Mouse (Mus musculus) stomach, postnatal 0 days (tissue): ENCODE measurements at regions not wholly inside any gene's neighbourhood (a gene's known extent, or its start where the extent isn't known, plus 50 kb on each side); places are given as distances from the start of the nearest gene placed in this dataset.
A peak's percentile ranks its signal among the peaks of the same experiment; 100 is the strongest.

ENCODE experiments used
- ATAC-seq: fragments of 200-750 bp; cut with Nextera tagmentation; 2 replicates; pipeline ENCODE4 v1.8.0; 2017; ENCODE audit not compliant: low FRiP score, low TSS enrichment
- DNase-seq: peaks from one replicate; pipeline ENCODE4 v3.0.0-alpha.2; 2016; ENCODE audit warnings: low spot score
- H3K27ac ChIP-seq: fragments of 300-500 bp; sonication (generic); replicated peaks from 2 replicates; pipeline ENCODE4 v1.5.1; 2014; ENCODE audit warnings: mild to moderate bottlenecking, control low read depth
- H3K27me3 ChIP-seq: fragments of 300-500 bp; sonication (generic); 2 replicates; pipeline ENCODE4 v1.6.1; 2014; ENCODE audit warnings: low read length; ENCODE audit not compliant: control insufficient read depth, insufficient read depth
- H3K36me3 ChIP-seq: fragments of 300-500 bp; sonication (generic); 2 replicates; pipeline ENCODE4 v1.6.1; 2014; ENCODE audit warnings: low read length, mixed read lengths; ENCODE audit not compliant: control insufficient read depth, insufficient read depth
- H3K4me1 ChIP-seq: fragments of 300-500 bp; sonication (generic); replicated peaks from 2 replicates; pipeline ENCODE4 v1.6.1; 2014; ENCODE audit warnings: antibody characterized with exemption; ENCODE audit not compliant: control insufficient read depth, insufficient read depth
- H3K4me2 ChIP-seq: fragments of 300-500 bp; sonication (generic); replicated peaks from 2 replicates; pipeline ENCODE4 v1.6.1; 2014; ENCODE audit warnings: low read depth, mild to moderate bottlenecking, control low read depth, moderate library complexity
- H3K4me3 ChIP-seq: fragments of 300-500 bp; sonication (generic); 2 replicates; pipeline ENCODE4 v1.5.1; 2014; ENCODE audit warnings: low read depth, low read length, control low read depth
- H3K9ac ChIP-seq: fragments of 300-500 bp; sonication (generic); 2 replicates; pipeline ENCODE4 v1.6.1; 2014; ENCODE audit warnings: mild to moderate bottlenecking, low read length, control low read depth, mixed read lengths
- H3K9me3 ChIP-seq: fragments of 300-500 bp; sonication (generic); 2 replicates; pipeline ENCODE4 v1.6.1; 2016; ENCODE audit warnings: low read length; ENCODE audit not compliant: control insufficient read depth
- CTCF ChIP-seq: IDR thresholded peaks from 2 replicates; pipeline ENCODE4 v1.5.1; 2016; ENCODE audit warnings: antibody characterized with exemption, low read depth, mild to moderate bottlenecking, moderate library complexity
- EP300 ChIP-seq: optimal IDR thresholded peaks from 2 replicates; pipeline ENCODE3; 2016; ENCODE audit warnings: antibody characterized with exemption
- whole genome bisulfite sequencing: fragments of 180-500 bp; shearing (Covaris S2); extraction: QIAGEN DNeasy Blood & Tissue Kit; methylation state at CpG from one replicate; pipeline ENCODE4 v1.1.7; 2014; 5-methylcytosine and 5-hydroxymethylcytosine counted together

- no peak overlapping the region for H3K4me3 ChIP-seq
- WGBS = 62% methylated on average over 2 of the region's 2 CpGs
- no peaks in the 10 kb centered on the region for H3K27me3 ChIP-seq
- TF ChIP-seq CTCF = no peak
- TF ChIP-seq EP300 = no peak
- H3K4me1 ChIP-seq = no peaks in the 10 kb centered on the region
- no peak overlapping the region for H3K4me2 ChIP-seq
- no peak overlapping the region for H3K27ac ChIP-seq
- H3K36me3 ChIP-seq = no peaks in the 10 kb centered on the region
- H3K9ac ChIP-seq = no peak overlapping the region
- DNase-seq (no peak), ATAC-seq (no peak)
- H3K9me3 ChIP-seq = no peaks in the 10 kb centered on the region
Measured at GRCm38 (mm10) chr14:106211062-106211461, 105.1 kb downstream of the Trim52 start.

- Histone ChIP-seq H3K36me3 (no peaks in the 10 kb centered on the region), H3K4me2 (no peak overlapping the region), H3K9ac (no peak overlapping the region), H3K27ac (no peak overlapping the region), H3K27me3 (no peaks in the 10 kb centered on the region), H3K4me1 (no peaks in the 10 kb centered on the region), H3K4me3 (no peak overlapping the region), H3K9me3 (no peaks in the 10 kb centered on the region)
- ATAC-seq (no peak), DNase-seq (no peak)
- 81% methylated on average over 3 of the region's 3 CpGs for WGBS
- no peak for TF ChIP-seq CTCF
- TF ChIP-seq EP300 = no peak
Measured at GRCm38 (mm10) chr14:106217681-106218080, 111.7 kb downstream of the Trim52 start.

GRCm38 (mm10) chr14:106219293-106219797, 113.3 kb downstream of the Trim52 start:
- H3K4me2 ChIP-seq = no peak overlapping the region
- TF ChIP-seq CTCF (peak; percentile 59), EP300 (no peak)
- 46% methylated on average over 5 of the region's 5 CpGs for WGBS
- H3K27me3 ChIP-seq = no peaks in the 10 kb centered on the region
- no peak overlapping the region for H3K4me3 ChIP-seq
- no peak overlapping the region for H3K27ac ChIP-seq
- ATAC-seq (no peak), DNase-seq (no peak)
- H3K4me1 ChIP-seq = no peaks in the 10 kb centered on the region
- H3K9ac ChIP-seq = no peak overlapping the region
- H3K9me3 ChIP-seq = no peaks in the 10 kb centered on the region
- no peaks in the 10 kb centered on the region for H3K36me3 ChIP-seq

DNA sequence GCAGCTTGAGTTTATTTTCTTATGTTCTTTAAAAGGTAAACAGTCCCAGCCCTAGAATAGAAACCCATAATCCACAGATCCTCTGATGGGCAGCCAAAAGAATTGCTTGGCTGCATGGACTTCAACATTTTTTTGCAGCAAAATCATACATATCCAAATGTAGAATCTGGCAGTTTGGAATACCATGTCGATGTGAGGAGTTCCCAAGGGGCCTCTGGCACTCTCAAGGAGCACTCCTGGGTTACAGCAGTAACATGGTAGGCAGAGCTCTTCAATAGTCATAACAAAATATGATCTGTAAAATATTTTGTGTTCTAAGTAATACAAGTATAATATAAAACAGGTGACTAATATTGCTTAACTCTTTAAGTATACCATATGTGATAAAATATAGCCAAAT, 119.4 kb downstream of the Trim52 start:
- no peak for ATAC-seq
- Histone ChIP-seq H3K36me3 (no peaks in the 10 kb centered on the region), H3K4me1 (no peaks in the 10 kb centered on the region), H3K4me2 (no peak overlapping the region), H3K27me3 (no peaks in the 10 kb centered on the region), H3K4me3 (no peak overlapping the region), H3K9me3 (no peaks in the 10 kb centered on the region), H3K27ac (no peak overlapping the region), H3K9ac (no peak overlapping the region)
- no peak for DNase-seq
- 40% methylated on average over 1 of the region's 1 CpGs for WGBS
- TF ChIP-seq EP300 (no peak), CTCF (no peak)

GRCm38 (mm10) chr14:106241721-106242405, 135.9 kb downstream of the Trim52 start:
- Histone ChIP-seq H3K9me3 (no peaks in the 10 kb centered on the region), H3K4me2 (no peak overlapping the region), H3K36me3 (no peaks in the 10 kb centered on the region), H3K9ac (no peak overlapping the region), H3K27ac (no peak overlapping the region), H3K27me3 (no peaks in the 10 kb centered on the region), H3K4me3 (no peak overlapping the region), H3K4me1 (no peaks in the 10 kb centered on the region)
- WGBS = 93% methylated on average over 5 of the region's 5 CpGs
- no peak for TF ChIP-seq CTCF
- TF ChIP-seq EP300 = no peak
- ATAC-seq = no peak
- DNase-seq = no peak

- H3K4me2 ChIP-seq = no peak overlapping the region
- H3K27me3 ChIP-seq = no peaks in the 10 kb centered on the region
- TF ChIP-seq CTCF (no peak), EP300 (no peak)
- ATAC-seq = no peak
- no peak overlapping the region for H3K27ac ChIP-seq
- no peak overlapping the region for H3K9ac ChIP-seq
- no peak for DNase-seq
- WGBS = 25% methylated on average over 4 of the region's 4 CpGs
- no peaks in the 10 kb centered on the region for H3K36me3 ChIP-seq
- no peaks in the 10 kb centered on the region for H3K9me3 ChIP-seq
- H3K4me3 ChIP-seq = no peak overlapping the region
- no peaks in the 10 kb centered on the region for H3K4me1 ChIP-seq
Measured at GRCm38 (mm10) chr14:106259396-106260108, 153.6 kb downstream of the Trim52 start.
